Mouse (Mus musculus) cerebellum, postnatal 36 days (tissue): Measurements from ENCODE around the gene Gm9936.

Source experiments
- DNase-seq, 2 experiments: peaks; one replicate each; pipeline ENCODE4 v3.0.0; 2021 to 2022; ENCODE audit warnings: mixed read lengths in 2 of 2

Gene Gm9936

GRCm38 (mm10) chr5:114829740-114830139, 28.7 kb downstream of the Gm9936 start:
- DNase-seq, result no peak

- no peak for DNase-seq
These were observed 31.1 kb downstream of the Gm9936 start for GRCm38 (mm10) chr5:114827427-114827826.

DNA sequence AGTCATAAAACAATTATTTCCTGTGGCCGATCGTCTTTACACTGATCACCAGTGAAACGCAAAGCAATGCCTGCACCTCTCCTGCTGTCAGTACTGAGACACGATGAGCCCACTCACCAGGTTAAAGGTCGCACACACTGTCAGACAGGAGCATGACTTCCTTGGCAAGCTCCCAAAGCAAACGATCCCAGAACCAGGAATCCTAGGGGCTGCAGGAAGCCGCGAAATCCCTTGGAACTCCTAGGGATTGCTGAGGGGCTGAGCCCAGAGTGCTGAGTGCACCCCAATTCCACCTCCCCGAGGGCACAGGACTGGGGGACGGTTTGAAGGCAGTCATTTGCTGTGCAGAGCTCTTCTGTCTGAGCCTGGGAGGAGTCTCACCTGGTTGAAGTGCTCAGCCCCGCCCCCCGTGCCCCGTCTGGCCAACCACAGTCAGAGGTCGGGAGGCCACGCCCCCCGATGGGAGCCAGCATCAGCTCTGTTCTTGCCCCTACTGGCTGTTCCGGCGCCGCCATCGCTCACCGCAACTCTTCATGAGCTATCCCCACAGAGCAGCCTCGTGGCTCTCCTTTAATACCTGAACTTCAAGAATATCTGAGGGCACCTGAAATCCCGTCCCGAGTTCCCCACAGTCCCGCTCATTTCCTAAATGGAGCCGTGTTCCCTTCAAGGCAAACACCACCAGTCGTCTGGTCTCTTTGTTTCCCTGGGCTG, 32.3 kb downstream of the Gm9936 start:
- DNase-seq, result peak; percentile 70 to 83

GRCm38 (mm10) chr5:114824197-114824596, 34.3 kb downstream of the Gm9936 start:
- DNase-seq, result peak; percentile 57 to 66

DNA sequence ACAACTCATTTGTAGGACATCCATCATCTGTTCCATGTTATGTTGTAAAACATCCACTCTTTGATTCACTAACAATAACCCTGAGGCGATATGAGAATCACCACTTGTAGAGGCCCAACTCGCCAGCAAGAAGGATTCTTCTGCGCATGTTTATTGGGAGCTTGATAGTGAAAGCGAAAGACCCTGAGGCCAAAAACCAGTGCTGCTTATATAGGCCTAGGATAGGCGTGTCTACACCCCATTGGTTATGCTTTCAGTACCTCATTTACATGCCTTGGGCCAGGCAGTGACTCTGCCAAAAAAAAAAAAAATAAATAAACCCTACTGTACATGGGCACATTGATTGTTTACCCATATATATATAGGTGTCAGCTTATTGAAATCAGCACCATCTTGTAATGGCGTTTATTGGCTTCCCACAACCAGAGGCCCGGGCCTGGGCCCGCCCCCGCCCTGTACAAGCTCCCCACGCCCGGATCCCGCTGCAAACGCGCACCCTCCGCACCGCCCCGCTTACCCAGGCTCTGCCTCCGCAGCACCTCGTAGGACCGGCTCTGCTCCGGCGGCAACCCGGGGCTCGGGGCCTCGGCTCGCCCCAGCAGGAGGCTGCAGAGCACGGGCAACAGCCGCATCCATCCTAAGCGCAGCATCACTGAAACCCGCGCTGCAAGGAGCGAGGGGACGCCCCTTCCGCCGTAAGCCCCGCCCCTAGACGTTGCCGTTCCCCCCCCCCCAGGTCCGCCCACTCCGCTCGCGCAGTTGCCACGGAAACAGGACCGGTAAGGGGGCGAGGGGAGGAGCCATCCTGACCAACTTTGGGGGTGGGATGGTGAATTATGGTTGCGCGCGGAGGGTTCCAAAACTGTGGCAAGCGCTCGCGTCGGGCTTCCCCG, 35.4 kb downstream of the Gm9936 start, which contains the start of gene 1500011B03Rik:
Gene 1500011B03Rik (minus strand): TSS at position 673 of the 893 bp plus-strand sequence.
- peak; percentile 69 to 79 for DNase-seq

DNA sequence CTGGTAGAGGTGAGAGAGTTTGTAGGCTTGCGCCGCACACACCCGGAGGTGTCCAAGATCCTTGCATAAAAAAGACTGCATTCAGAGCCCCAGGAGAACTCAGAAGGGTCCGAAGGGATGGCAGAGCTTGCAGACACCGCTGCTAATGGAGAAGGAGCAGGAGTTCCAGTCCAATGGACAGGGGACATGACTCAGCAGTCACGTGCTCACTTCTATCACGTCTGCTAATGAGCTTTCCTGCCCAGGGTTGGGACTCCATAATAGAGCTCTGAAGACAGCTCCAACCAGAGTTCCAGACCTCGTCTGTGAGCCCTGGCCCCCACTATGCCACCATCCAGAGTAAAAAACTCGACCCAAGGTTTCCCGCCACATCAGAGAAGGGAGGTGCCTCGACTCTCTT, 40.4 kb downstream of the Gm9936 start:
- DNase-seq, result no peak

DNA sequence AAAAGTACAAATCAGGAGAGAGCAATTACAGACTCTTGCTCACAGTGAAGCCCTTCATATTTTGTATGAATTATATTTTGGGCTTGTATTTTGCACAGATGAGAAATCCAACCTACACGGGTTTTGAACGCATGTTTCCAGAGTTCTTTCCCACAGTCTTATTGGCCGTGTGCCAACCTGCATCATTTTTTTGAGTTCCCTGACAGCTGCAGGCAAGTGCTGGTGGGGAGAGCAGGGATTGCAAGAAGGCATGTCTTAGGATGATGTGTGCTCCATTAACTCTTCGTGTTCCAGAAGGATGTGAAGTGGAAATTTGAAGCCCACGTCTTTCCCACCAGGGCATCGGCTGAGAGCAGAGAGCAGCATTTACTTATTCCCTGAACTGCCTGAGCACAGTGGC, 41.9 kb downstream of the Gm9936 start:
- no peak for DNase-seq

DNA sequence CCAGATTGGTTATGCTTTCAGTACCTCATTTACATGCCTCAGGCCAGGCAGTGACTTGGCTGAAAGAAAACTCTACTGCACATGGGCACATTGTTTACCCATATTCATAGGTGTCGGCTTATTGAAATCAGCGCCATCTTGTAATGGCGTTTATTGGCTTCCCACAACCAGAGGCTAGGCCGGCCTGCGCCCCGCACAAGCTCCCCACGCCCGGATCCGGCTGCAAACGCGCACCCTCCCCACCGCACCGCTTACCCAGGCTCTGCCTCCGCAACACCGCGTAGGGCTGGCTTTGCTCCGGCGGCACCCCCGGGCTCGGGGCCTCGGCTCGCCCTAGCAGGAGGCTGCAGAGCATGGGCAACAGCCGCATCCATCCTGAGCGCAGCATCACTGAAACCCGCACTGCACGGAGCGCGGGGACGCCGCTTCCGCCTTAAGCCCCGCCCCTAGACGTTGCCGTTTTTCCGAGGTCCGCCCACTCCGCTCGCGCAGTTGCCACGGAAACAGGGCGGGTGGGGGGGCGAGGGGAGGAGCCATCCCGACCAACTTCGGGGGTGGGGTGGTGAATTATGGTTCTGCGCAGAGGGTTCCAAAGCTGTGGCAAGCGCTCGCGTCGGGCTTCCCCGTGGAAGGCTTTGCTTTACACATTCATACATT, 44.8 kb downstream of the Gm9936 start:
- DNase-seq, result peak; percentile 90 to 91

- DNase-seq, result no peak
These were observed 48.7 kb downstream of the Gm9936 start for GRCm38 (mm10) chr5:114809826-114810225.

DNA sequence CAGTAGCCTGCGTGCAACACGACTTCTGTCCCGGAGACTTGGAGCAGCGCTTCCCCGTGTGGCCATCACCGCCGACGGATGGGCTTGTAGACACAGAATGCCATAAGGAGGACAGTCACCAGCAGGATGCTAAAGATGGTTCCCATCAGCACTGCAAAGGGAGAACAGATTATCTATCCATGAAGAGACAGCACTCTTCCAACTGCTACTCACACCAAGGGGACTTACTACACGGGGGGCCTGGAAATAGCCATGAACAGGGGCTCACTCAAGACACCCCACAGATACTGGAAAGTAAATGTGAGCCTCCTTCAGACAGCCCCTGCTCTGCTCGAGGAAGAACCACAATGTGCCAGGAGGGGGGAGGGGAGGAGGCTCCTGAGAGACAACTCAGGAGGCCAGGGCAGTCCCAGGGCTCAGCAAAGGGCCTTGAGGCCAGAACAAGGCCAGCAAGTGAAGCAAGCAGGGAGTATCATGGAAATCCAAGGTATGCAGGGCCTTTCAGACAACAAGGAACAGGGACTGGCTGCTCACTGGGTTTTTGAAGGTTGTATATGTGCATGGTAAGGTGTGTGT, 49.2 kb downstream of the Gm9936 start:
- no peak for DNase-seq

DNA sequence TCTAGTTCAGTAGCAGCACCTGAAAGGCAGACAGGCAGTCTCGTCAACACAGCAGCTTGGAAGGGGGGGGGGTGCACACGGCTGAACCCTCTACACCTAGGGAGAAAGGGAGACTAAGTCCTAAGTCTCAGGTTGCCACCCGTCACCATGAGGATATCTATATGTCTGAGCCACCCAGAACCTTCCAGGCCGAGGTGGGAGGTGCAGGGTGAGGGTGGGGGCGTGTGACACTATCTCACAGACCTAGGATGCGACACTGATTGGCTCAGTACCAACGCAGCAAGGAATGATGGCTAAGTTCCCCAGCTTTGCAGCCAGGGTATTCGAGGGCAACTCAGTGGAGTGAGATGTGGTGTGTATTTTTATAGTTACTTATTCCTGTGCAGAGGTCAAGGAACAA, 50.1 kb downstream of the Gm9936 start:
- DNase-seq, result no peak

DNA sequence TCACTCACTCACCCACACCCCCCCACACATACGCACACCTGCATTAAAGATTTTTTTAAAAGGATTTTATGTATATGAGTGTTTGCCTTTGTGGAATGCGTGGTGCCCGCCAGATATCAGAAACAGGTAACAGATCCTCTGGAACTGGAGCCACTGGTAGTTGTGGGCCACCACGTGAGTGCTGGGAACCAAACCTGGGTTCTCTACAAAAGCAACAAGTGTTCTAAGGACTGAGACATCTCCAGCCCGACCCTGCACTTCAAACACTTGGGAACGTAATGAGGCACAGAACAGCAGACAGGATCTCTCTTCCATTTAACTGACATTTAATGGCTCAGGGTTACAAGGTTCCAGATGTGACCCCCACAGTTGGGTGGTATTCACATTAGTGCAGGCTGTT, 50.6 kb downstream of the Gm9936 start:
- no peak for DNase-seq

GRCm38 (mm10) chr5:114807468-114807867, 51.0 kb downstream of the Gm9936 start:
- no peak for DNase-seq

DNA sequence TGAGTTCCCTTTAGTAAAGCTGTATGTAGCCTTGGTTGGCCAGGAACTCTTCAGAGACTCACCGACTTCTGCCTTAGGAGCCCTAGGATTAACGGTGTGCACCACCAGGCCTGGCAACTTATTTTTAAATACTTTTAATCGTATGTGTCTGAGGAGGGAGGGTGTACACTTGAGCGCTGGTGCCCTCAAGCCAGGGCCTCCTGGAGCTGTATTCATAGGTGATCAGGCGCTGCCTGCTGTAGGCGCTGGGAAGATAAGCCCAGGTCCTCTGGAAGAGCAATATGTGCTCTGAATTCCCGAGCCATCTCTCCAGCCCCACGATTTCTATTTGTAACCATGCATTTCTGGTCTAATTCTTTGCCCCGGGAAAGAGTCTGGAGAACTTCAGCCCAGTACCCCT, 51.4 kb downstream of the Gm9936 start:
- DNase-seq, result no peak

DNA sequence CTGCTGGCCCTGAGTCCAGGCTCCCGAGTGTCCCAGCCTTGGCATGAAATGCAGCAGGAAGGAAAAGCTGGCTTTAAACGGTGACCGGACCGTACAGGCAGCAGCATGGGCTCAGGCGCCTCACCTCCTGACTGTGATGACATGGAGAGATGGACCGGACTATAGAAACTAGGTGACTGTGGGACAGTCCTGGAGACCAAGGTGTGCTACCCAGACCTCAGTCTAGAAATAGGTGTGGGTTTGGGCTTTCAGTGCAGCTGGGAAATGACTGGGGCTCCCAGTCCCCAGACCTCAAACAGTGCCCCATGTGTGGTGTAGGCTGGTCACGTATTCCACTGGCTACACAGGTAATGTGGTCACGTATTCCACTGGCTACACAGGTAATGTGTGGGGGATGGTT, 51.8 kb downstream of the Gm9936 start:
- DNase-seq, result no peak
